Mouse (Mus musculus) megakaryocyte progenitor cell, adult 5-6 weeks (primary cell): ENCODE measurements around the gene Tmem222. TPM values are rescaled to one million over a fixed set of nuclear protein-coding genes. Genes with fewer than 3 reads are reported as not detected.

Source experiments
- ATAC-seq: replicated peaks from 2 replicates; pipeline ENCODE4 v1.8.0; 2016; ENCODE audit warnings: mild to moderate bottlenecking, moderate TSS enrichment, inconsistent platforms; ENCODE audit not compliant: poor library complexity
- total RNA-seq, 2 experiments: library from RNA; stranded (forward) in 1 of 2; stranded (reverse) in 1 of 2; fragments of 157-497, 149-512 nt in 1 of 2; fragments of 200-1000 nt in 1 of 2; gene quantifications; 2 replicates each; pipeline versions ENCODE4 v1.2.3 to v1.2.4; 2015 to 2017

Gene Tmem222
- total RNA-seq, 2 experiments from 2014 or later, result 17.4 to 50.8 TPM

DNA sequence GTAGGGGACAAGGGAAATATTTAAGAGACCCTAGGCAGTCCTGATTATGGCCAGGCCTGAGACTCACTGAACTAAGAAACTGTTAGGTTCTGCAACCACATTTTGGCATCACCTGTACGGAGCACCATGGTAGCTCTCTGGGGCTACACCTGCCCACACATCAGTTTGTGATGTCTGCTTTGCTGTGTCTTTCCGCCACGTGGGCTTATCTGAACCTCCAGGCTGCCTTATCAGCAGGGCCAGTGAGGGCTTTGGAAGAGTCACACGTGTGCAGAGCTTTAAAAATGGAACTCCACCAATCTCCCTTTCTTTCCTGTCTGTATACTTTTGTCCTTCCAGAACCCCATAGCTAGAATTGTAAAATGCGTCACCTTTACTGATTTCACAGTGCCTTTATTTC, 8.4 kb upstream of the Tmem222 start:
- ATAC-seq, result peak; percentile 85

DNA sequence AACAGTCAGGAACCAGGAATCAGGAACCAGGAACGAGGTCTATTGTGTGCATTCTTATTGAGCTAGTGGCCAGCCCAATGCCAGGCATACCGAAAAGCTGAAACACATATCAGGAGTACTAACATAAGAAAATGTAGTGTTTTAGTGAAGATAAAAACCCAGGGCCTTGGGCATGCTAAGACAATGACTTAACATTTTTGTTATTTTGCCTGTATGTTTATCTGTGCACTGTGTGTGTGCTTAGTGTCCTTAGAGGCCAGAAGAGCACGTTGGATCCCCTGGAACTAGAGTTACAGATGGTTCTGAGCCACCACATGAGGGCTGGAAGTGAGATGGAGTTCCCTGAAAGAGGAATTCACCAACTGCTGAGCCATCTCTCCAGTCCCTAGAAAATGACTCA, 7.7 kb upstream of the Tmem222 start:
- ATAC-seq, result peak; percentile 76

DNA sequence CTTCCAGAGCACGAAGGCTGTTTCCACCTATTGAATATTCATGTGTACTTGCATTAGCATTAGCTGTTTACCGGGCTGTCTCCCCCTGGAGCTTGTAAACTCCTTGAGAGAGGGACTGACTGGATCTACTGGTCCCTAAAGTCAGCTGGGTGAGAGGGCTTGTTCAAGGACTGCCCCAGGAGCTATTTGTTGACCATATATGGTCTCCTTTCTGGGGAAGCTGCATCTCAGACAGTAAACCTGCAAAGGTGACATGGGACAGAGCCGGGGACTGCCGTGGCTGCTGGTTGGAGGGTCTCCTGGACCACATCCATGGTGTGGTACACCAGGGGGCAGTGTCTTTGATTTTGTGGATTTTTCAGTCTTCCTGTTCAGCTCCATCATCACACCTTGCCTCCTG, 5.1 kb upstream of the Tmem222 start:
- ATAC-seq, result no peak

DNA sequence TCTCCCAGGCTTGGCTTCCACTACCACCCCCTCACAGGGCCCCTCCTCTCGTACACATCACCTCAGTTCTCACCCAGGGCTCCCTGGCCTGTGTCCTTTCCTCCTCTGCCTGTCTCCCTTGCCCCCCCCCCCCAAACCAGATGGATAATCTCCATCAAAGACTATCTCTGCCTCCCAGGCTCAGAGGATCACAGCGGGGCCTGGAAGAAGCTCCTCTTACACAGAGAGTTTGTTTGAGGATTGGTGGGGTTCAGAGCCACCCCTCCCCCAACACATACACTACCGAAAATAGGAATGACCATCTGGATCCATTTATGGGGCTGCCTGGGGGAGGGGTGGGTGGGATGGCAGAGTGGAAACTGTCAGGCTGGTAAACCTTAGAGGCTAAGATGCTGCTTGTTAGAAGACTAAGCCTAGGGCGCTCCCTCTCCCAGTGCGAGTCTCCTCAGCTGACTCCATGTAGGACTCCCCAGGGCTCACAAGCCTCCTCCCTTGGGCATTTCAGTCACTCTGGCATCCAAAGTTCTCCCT, 4.4 kb upstream of the Tmem222 start:
- ATAC-seq, result no peak

DNA sequence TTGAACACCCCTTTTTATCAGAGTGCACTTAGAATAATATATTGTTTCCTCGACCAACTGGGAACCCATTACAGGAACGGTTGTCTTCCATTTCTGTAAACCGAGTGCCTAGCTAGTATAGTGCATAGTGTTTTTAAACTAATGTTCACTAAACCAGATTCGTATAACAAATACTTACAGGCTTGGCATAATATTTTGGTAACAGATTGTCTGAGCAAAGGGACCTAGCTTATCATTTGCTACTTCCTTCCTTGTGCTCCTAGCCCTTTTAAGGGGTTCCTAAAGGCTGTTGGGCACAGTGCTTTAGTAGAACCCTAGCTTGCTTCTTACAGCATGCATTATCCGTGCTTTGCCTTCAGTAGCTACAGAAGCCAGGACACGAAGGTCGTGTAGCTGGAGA, 3.9 kb upstream of the Tmem222 start:
- no peak for ATAC-seq

DNA sequence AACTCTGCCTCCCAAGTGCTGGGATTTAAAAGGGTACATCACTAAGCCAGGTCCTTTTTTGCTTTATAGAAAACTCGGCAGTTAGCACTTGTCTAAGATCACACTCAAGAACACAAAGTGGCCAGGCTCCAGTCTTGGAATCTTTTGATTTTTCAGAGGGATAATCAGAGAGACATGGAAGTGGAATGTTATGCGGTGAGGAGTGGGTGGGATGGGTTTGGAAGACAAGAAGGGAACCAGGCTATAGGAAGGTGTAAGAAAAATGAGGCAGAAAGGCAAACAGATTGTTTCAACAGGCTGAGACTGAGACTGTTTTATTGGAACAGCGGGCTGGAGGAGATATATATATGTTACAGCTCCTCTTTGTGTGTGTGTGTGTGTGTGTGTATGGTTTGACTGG, 890 bp upstream of the Tmem222 start:
- ATAC-seq, result no peak

DNA sequence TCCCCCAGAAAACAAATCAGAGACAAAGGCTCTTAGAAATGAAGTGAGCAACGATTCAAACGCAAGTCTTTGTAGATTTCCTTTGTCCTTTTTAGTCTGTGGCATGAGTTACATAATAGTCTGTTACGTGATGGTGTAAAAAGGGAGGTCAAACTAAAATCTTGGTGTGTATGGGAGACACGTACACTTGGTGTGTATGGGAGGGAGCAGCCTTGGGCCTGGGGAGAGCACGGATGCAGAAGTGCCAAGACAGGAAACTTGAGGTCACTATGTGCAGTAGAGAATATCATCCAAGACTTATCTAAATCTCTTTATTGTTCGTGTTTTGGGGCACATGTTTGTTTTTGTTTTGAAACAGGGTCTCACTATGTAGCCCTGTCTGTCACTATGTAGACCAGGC, 475 bp upstream of the Tmem222 start:
- ATAC-seq, result peak; percentile 21; the same call in 1 of the 2 replicates

DNA sequence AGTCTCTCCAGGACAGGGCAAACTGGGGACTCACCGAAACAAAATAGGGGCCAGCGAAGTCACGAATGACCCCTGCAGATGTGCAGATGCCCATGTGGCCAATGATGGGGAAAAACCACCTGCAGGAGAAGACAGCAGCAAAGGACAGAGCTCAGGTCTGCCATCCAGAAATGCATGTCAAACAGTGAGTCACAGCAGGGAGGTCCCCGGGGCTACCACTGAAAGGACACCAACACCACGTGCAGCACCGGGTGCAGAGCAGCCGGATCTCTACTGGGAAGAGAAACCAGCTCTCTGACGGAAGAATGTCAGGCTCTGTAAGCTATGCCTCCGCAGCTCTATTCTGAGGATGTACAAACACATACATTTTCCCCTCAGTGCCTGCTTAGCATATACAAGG, 6.7 kb downstream of the Tmem222 start:
- ATAC-seq, result no peak

DNA sequence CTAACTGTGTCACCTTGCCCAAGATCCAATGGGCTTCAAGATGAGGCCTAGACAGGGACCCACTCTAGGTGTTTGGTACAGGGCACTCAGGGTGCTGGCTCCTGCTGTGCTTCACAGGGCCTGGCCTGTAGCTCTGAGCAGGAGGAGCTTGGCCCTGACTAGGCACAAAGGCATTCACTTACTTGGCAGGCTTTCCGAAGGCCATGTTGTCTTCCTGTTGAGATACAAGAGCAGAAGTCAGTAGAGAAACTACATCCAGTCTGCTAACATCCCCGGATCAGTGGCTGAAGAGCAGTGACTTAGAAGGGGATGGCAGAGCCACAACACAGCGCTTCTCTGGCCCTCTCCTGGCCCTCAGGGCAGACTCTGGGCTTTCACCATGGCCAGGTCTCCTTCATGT, 8.0 kb downstream of the Tmem222 start:
- no peak for ATAC-seq

DNA sequence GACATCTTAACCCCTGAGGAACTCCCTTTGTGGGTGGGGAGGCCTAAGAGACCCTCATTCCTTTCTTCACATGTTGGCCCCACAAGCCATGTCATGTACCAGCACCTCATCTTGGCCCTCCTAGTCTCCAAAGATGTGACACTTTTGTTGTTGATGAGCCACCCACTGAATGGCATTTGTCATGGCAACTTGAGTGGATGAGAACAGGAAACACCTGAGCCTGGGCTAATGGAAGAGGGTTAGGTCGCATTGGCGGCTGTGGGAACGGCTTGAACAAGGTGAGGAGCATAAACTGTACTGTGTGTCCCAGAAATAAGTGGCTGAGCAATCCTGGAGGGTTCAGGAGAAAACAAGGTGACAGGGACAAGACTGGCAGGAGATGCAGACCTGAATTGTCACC, 8.7 kb downstream of the Tmem222 start:
- ATAC-seq, result no peak

DNA sequence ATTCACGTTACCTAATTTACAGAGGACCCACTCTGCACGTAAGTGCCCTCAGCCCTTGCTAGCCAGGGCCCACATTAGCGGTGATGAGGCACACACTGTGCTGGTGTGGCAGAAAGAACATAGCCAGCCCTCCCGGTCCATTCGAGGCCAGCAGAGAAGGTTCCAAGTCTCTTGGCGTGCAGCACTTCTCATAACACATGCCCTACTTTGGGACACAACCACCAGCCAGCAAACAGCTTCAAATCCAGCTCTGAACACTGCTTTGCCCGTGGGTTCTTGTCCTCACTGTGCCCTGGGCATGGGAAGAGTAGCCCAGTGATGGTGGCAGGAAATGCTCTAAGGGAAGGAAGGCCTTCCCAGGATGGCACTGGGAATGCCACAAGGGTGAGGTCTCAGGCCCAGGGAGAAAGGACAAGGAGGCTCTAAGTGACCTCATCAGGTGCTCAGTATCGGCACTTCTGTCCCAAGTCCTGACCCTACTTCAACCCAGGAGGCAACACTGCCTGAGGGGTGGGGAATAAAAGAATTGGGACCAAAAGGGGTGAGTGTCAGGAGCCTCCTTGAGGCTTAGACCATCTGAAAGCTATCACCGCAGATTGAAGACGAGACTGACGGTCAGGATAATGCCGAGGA, 11.2 kb downstream of the Tmem222 start:
- ATAC-seq, result no peak

DNA sequence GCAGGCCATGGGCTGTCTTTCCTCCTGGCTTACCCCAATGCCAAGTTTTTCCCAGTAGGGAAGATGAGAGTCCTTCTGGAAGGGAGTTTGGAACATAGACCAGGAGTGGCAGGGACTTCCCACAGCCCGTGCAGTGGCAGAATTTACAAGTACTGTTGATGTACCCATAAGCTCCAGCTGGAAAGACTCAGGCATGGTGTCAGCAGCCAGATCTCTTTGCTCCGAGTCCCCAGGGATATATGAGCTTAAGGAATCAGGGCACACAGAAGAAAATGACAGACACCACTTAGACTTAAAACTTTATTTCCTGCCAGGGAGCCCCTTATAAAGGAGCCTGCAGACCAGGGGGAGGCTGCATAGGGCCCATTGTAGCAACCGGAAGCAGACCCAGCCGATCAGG, 11.8 kb downstream of the Tmem222 start:
- no peak for ATAC-seq

DNA sequence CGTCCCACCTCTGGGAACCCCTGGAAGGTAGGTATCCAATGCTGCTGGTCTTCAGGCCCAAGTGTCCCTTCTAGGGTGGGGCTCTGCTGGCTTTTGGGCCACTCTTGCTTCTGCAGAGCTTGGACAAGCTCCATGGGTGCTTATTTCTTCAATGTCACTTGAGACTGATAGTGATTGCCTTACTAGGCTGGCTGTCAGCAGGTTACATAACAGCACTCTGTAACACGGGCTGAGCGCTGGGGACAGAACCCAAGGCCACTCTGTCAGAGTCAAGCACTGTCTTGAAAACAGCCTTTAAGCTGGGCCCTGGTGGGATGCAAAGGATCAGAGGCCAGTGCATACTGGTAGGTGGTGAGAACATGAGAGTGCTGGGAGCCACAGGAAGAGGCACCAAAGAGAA, 12.3 kb downstream of the Tmem222 start:
- ATAC-seq, result no peak

DNA sequence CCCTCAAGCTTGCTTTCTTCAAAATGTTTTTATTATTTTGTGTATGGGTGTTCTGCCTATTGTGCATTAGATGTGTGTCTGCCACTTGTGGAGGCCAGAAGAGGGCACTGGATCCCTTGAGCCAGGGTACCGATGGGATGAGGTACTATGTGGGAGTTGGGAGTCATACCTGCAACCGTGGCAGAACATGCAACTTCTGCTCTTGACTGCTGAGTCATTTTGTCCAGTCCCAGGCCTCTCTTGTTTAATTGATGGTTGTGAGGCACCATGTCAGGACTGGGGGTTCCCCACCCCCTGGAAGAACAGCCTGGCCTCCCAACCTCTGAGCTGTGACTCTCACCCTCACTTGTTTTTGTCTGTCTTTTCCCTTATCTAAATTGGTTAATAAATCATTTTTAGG, 13.0 kb downstream of the Tmem222 start:
- no peak for ATAC-seq

DNA sequence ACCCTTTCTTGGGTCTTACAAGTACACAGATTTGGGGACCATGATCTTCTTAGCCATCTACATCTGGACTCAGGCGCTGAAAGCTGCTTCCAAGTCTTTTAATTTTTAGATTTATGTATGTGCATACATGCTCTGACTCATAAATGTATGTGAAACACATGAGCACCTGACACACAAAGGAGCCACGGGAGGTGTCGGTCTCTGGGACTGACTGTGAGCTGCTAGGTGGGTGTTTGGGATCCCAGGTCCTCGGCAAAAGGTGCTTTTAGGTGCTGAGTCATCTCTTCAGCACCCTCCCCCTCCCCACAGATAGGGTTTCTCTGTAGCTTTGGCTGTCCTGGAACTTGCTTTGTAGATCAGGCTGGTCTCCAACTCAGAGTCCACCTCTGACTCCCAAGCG, 13.8 kb downstream of the Tmem222 start:
- ATAC-seq, result no peak

DNA sequence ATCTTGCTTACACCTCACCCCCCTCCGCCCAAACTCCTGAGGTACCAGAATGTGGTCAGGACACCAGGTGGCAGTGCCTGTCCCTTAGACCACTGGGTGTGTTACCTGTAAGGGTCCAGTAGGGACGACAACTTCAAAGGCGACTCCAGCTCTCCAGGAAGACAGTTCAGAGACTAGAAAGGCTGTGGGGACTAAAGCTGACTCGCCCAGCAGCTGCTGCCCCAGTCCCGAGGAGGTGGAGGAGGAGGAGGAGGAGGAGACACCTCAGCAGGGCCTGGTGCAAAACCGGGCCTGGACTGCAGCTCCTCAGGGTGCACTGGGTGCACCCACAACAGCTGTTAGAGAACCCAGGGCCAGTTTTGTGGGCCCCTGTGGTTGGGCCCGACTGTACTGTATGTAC, 14.7 kb downstream of the Tmem222 start, which contains the start of gene Sytl1:
TSS of gene Sytl1 (minus strand) at position 232 of the 400 bp plus-strand sequence.
- ATAC-seq, result peak; percentile 67

DNA sequence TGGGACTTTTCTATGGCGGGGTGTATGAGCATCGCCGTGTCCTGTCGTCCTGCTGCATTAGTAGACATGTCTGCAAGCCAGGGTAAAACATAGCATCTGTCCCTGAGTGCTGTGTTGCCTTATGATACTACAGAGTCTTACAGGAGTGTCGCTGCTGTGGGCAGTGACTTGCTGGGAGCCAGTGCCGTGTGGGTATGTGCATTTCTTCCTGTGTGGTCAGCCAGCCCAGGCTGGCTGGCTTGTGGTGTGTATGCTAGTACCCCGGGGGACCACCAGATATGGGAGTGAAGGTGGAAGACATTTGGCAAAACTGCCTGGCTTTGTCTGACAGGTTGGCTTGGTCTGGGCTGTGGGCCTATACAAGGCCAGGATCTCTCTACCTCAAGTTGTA, 15.2 kb downstream of the Tmem222 start:
- peak; percentile 38; the same call in 1 of the 2 replicates for ATAC-seq

DNA sequence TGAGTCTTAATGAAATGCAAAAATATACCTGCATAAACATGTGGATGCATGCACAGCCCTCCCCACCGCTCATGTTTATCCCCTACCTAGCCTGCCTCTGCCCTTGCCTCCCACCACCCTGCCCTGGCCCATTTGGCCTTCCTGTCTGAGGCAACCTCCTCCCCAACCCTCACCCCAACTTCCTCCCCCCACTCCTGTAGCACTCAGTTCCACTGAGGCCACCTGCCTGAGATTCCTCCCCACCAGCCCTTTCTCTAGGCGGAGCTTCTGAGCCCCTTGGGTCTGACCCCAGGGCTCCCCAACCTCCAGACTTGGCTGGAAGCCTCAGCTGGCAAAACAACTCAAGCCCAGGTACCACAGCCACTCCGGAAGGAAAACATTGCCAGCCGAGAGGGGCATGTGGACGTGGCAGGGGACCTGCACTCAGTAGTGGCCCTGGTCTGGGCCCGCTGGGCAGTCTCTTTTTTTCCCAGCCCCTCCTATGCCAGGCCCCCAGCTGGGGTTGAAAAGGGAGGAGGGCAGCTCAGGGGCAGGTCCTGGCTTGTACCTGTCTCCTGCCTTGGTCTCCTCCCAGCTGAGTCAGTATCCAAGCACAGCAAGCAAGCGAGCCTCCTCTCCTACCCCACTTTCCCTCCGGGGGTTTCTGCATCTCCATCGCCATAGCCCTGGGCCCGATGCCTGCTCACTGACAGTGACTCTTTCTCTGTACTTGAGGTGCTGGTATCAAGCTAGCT, 15.8 kb downstream of the Tmem222 start:
- ATAC-seq, result peak; percentile 59

DNA sequence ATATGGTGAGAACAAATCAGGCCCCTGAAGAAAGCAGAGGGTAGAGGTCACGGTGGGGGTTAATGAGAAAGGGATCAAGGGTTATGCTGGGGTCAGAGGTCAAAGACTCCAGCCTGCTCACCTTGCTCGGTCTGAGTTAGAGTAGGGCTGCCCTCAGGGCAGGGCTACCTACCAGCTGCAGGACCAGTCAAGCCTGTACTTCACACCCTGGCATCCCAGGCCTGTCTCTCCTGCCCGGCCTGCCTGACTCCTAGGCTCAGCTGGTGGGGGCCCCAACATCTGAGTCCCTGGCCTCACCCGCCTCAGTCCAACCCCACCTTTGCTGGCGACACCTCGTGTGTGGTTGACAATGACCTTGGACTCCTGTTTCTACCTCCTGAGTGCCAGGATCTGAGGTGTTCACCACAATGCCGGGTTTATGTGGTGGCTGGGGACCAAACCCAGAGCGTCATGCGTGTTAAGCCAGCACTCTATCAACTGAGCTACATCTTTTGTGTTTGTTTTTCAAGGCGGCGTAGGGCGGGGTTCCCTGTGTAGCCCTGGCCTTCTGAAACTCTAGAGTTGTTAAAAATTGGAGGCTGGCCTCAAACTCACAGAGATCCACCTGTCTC, 19.7 kb downstream of the Tmem222 start:
- no peak for ATAC-seq

DNA sequence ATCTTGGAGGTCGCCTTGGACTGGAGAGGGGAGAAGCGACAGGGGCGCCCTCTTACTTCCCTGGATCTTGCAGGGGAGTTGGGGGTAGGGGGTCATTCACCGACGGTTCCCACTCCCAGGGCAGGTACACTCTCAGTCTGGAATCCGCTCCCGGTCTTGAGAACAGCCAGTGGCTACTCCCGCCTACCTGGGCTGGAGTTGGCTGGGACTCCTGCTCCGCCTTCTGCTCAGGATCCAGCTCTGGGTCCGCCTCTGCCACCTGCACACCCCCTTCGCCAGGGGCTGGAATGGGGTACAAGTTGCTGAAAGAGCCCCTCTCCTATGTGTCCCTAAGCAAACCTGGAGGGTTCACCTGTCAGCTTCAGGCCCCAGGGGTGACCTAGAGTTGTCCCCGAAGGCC, 20.4 kb downstream of the Tmem222 start:
- ATAC-seq, result no peak

DNA sequence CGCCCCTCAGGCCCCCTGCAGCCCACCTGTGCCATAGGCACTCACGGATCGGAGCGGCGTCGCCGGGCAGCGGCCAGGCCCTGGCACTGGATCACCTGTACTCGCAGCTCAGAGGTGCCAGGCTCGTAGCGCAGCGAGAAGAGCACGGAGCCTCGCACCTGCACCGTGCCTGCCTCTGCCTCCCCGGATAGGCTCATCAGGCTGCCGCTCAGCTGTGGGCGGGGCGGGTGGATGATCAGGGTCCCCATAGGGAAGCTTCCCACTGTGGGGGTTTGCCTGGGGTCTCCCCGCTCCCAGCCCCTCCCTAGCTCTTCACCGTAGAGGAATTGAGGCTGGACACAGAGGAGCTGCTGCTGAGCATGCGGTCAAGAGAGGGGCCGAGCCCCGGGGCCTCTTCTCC, 20.8 kb downstream of the Tmem222 start:
- ATAC-seq, result no peak

DNA sequence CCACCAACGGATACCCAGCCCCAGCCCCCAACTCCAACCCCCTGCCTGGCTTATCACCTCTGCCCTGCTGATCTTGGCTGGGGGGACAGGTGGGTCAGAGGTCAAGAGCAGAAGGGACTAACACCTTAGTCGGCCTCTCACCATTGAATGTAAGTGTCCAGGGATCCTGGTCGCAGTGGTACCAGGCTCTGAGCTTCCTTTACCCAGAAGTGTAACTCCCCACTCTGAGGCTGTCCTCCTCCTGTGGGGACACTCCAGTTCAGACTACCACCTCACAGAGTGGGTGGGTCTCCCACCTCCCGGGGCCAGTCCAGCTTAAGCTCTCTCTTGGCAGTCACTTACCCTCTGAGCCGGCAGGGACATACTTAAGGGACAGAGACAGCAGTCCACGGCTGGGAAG, 22.2 kb downstream of the Tmem222 start:
- ATAC-seq, result no peak
